Mouse (Mus musculus): Measurements from ENCODE around the gene Tchh. TPM values are rescaled to one million over a fixed set of nuclear protein-coding genes. Genes with fewer than 3 reads are reported as not detected.
A peak's percentile ranks its signal among the peaks of the same experiment; 100 is the strongest.
"Not testable (repeated sequence)": the region's sequence is repeated elsewhere in the genome, so short reads cannot be mapped to it uniquely, and the experiment has no call there.

Tchh gene
- total RNA-seq, 4 experiments from 2014 or later: 1.3 to 2.5 (median 1.6) TPM

DNA sequence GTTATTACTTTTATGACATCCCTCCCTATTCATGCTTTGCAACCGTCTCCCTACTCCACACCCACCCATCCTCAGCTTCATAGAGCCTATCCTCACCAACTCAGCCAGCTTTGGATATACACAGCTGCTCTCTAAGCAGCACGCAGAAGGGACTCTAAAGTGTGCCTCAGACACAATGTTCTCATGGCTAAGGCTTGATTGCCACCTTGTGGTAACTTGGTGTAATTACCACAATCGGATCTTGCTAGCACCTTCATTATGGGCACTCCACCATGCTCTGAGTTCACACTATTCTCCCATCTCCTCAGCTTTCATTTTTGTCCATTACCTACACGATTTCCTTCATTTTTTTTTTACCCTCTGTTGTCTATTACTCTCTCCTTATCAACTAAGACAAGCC, 51.9 kb downstream of the Tchh start:
- DNase-seq (ENCODE audit: low spot score in 2 of 2): peak; percentile 23 to 56

DNA sequence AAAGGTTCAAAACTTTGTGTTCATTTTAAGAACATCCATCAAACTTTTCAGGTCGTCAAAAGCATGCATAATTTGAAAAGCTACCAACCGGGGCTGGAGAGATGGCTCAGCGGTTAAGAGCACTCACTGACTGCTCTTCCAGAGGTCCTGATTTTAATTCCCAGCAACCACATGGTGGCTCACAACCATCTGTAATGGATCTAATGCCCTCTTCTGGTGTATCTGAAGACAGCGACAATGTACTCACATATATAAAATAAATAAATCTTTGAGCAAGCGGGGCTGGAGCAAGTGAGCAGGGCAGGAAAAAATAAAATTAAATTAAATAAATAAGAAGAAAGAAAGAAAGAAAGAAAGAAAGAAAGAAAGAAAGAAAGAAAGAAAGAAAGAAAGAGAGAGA, 52.6 kb downstream of the Tchh start:
- not testable (repeated sequence) for DNase-seq (ENCODE audit: low spot score in 2 of 2)

DNA sequence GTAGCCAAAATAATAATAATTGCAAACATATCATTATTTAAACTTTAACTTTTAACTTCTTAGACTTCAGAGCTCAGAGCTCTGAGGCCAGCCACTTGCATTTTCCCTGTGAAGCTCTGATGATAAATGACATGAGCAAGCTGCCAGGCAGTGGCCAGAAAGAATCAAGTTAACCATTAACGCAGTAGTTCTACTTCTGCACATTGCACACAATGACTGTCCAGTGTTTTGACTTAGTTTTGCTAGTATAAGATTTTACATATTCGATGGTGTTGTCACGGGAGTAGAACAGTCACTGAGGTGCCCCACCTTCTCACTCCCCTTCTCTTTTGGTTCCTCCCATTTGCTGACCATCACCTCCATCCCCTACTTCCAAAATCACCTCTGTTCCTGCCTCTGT, 55.0 kb downstream of the Tchh start:
- DNase-seq (ENCODE audit: low spot score in 2 of 2): no peak

Small RNA genes lying within 50 kb of the gene (microRNA-seq; reads per million reads assigned to microRNA genes)
- gene Gm22752: 0 reads per million in 2 experiments

Other genes starting within 250 kb of the Tchh start
- gene Flg2, start 245.1 kb upstream of the Tchh start, total RNA-seq (2022): not detected
- not detected for gene Flg, start 168.8 kb upstream of the Tchh start, total RNA-seq (2022)
- not detected for gene Hrnr, start 122.6 kb upstream of the Tchh start, total RNA-seq (2022)
- gene Rptn, start 48.6 kb upstream of the Tchh start, total RNA-seq (2022): not detected
- gene Tchhl1, start 26.4 kb downstream of the Tchh start, total RNA-seq (2022): not detected
- gene S100a11, start 78.2 kb downstream of the Tchh start, total RNA-seq (2022): 10 to 100 TPM in 2 of 4 experiments, 1 to 10 TPM in 2; 6.1 to 19.4 (median 13.9) TPM
- 10 to 100 TPM; 16.7 to 37.3 (median 28.5) TPM for gene S100a10, start 112.8 kb downstream of the Tchh start, total RNA-seq (2022)
- gene Tdpoz2, start 210.4 kb downstream of the Tchh start, total RNA-seq (2022): not detected
- not detected for gene Tdpoz1, start 234.0 kb downstream of the Tchh start, total RNA-seq (2022)

Measured in layer of hippocampus, adult 8-10 months (tissue).